Mouse (Mus musculus) heart, postnatal 14 days (tissue): ENCODE measurements around the gene Psmc2. TPM values are rescaled to one million over a fixed set of nuclear protein-coding genes. Genes with fewer than 3 reads are reported as not detected.

Source experiments
- DNase-seq, 2 experiments: peaks; one replicate each; pipeline ENCODE4 v3.0.0; 2021 to 2022
- intact Hi-C: fragments of 180-260 bp; cut with DNase I; formaldehyde crosslinking; loops from one replicate; pipeline ENCODE4 v1.15.1; 2025
- long read RNA-seq, 2 experiments: library from polyadenylated mRNA; stranded (forward); transcript quantifications; one replicate each; pipeline ENCODE4 v2.0.0; 2021
- total RNA-seq, 2 experiments: library from RNA; stranded (reverse); gene quantifications; 2 replicates each; pipeline ENCODE4 v1.2.3; 2021

Gene Psmc2
- total RNA-seq, result 10 to 100 TPM; 89.2 to 94.5 TPM
- long read RNA-seq, experiment 1, partial matches to known transcripts, result 164 of 168 reads
- long read RNA-seq, experiment 1, other reads (novel, unspliced or antisense), result 3 of 168 reads
- long read RNA-seq, experiment 2, partial matches to known transcripts, result 133 of 135 reads
- long read RNA-seq, experiment 2, other reads (novel, unspliced or antisense), result 2 of 135 reads

GRCm38 (mm10) chr5:21785053-21785452, at the start of gene Psmc2, which contains the start of gene Dnajc2:
Psmc2 (plus strand) TSS chr5:21785283.
Dnajc2 (minus strand) TSS chr5:21785251.
- intact Hi-C loops, result no loop called here
- DNase-seq, result peak; percentile 91 to 93

GRCm38 (mm10) chr5:21735584-21735983, 49.5 kb upstream of the Psmc2 start:
- intact Hi-C loops, result loop anchor here (2.0 to 10.0 kb wide), 2 partner anchors 35 to 471 kb away; partner anchors contain the start of gene Napepld

GRCm38 (mm10) chr5:21736046-21736445, 49.0 kb upstream of the Psmc2 start:
- intact Hi-C loops, result loop anchor here (1.0 to 10.0 kb wide), 2 partner anchors 78 to 471 kb away; no protein-coding TSS in a partner anchor

More at GRCm38 (mm10) chr5:21735584-21735983, 49.5 kb upstream of the Psmc2 start:
- DNase-seq, result peak; percentile 76 to 85

GRCm38 (mm10) chr5:21736956-21737585, 48.0 kb upstream of the Psmc2 start, which contains the start of gene Pmpcb:
Pmpcb (plus strand) TSS chr5:21737141.
- DNase-seq, result peak; percentile 83 to 90
- intact Hi-C loops, result loop anchor here (1.0 to 10.0 kb wide), 2 partner anchors 79 to 472 kb away; no protein-coding TSS in a partner anchor

More at GRCm38 (mm10) chr5:21736046-21736445, 49.0 kb upstream of the Psmc2 start:
- DNase-seq, result no peak

GRCm38 (mm10) chr5:21737620-21738019, 47.5 kb upstream of the Psmc2 start:
- no peak for DNase-seq

GRCm38 (mm10) chr5:21739120-21739519, 46.0 kb upstream of the Psmc2 start:
- DNase-seq, result no peak
- intact Hi-C loops, result loop anchor here (10.0 kb wide), 1 partner anchor 474 kb away; no protein-coding TSS in a partner anchor

More at GRCm38 (mm10) chr5:21737620-21738019, 47.5 kb upstream of the Psmc2 start:
- intact Hi-C loops, result loop anchor here (10.0 kb wide), 1 partner anchor 473 kb away; no protein-coding TSS in a partner anchor

- no peak for DNase-seq
- intact Hi-C loops, result loop anchor here (10.0 kb wide), 1 partner anchor 475 kb away; no protein-coding TSS in a partner anchor
Measured at GRCm38 (mm10) chr5:21739881-21740280, 45.2 kb upstream of the Psmc2 start.

- intact Hi-C loops, result no loop called here
- DNase-seq, result no peak
Measured at GRCm38 (mm10) chr5:21743606-21744005, 41.5 kb upstream of the Psmc2 start.

- intact Hi-C loops, result no loop called here
- DNase-seq, result no peak
Measured at GRCm38 (mm10) chr5:21744651-21745050, 40.4 kb upstream of the Psmc2 start.

- intact Hi-C loops, result no loop called here
- DNase-seq, result no peak
Measured at GRCm38 (mm10) chr5:21745966-21746365, 39.1 kb upstream of the Psmc2 start.

- intact Hi-C loops, result no loop called here
- DNase-seq, result no peak
Measured at GRCm38 (mm10) chr5:21768506-21768905, 16.6 kb upstream of the Psmc2 start.

GRCm38 (mm10) chr5:21769841-21770240, 15.2 kb upstream of the Psmc2 start:
- DNase-seq, result no peak
- intact Hi-C loops, result no loop called here

- intact Hi-C loops, result no loop called here
- DNase-seq, result no peak
Measured at GRCm38 (mm10) chr5:21776491-21776890, 8.6 kb upstream of the Psmc2 start.

GRCm38 (mm10) chr5:21784161-21785052, 676 bp upstream of the Psmc2 start:
- intact Hi-C loops, result no loop called here
- DNase-seq, result peak in 1 of 2 experiments; percentile 18

GRCm38 (mm10) chr5:21785776-21786175, 693 bp downstream of the Psmc2 start:
- DNase-seq, result no peak
- intact Hi-C loops, result no loop called here

GRCm38 (mm10) chr5:21786258-21787185, 1.4 kb downstream of the Psmc2 start:
- peak; percentile 89 to 96 for DNase-seq
- intact Hi-C loops, result no loop called here

GRCm38 (mm10) chr5:21787186-21788105, 2.4 kb downstream of the Psmc2 start:
- intact Hi-C loops, result no loop called here
- no peak for DNase-seq

- intact Hi-C loops, result no loop called here
- DNase-seq, result no peak
Measured at GRCm38 (mm10) chr5:21789061-21789460, 4.0 kb downstream of the Psmc2 start.
